Mouse (Mus musculus) heart, embryonic 14.5 days (tissue): ENCODE data around the gene Ccdc124. TPM values are rescaled to one million over a fixed set of nuclear protein-coding genes. Genes with fewer than 3 reads are reported as not detected.
A peak's percentile ranks its signal among the peaks of the same experiment; 100 is the strongest.

ENCODE experiments used
- ATAC-seq: fragments of 200-750 bp; cut with Nextera tagmentation; 2 replicates; pipeline ENCODE4 v1.8.0; 2017; ENCODE audit warnings: low read depth, moderate TSS enrichment; ENCODE audit not compliant: insufficient number of reproducible peaks, insufficient read depth, low FRiP score
- H3K27ac ChIP-seq, 2 experiments: fragments of 200-500 bp in 1 of 2; fragments of 300-500 bp in 1 of 2; sonication (generic) in 1 of 2; replicated peaks in 1 of 2; 2 replicates each; pipeline ENCODE4 v1.5.1; 2012 to 2014; ENCODE audit warnings: low read depth in 2 of 2, low read length in 2 of 2, control low read depth in 1 of 2, mild to moderate bottlenecking in 1 of 2, mixed read lengths in 1 of 2; ENCODE audit not compliant: control insufficient read depth in 1 of 2, insufficient read depth in 1 of 2
- H3K27me3 ChIP-seq: fragments of 300-500 bp; sonication (generic); 2 replicates; pipeline ENCODE4 v1.6.1; 2014; ENCODE audit warnings: mild to moderate bottlenecking, low read length, control low read depth; ENCODE audit not compliant: control insufficient read depth, insufficient read depth
- H3K36me3 ChIP-seq: fragments of 300-500 bp; sonication (generic); 2 replicates; pipeline ENCODE4 v1.6.1; 2014; ENCODE audit warnings: mild to moderate bottlenecking, control low read depth, low read length, mixed read lengths; ENCODE audit not compliant: control insufficient read depth, insufficient read depth
- H3K4me1 ChIP-seq, 2 experiments: fragments of 200-500 bp in 1 of 2; fragments of 300-500 bp in 1 of 2; sonication (generic) in 1 of 2; 2 replicates each; pipeline ENCODE4 v1.6.1; 2012 to 2014; ENCODE audit warnings: low read length in 2 of 2, control low read depth in 1 of 2, mixed read lengths in 1 of 2; ENCODE audit not compliant: control insufficient read depth in 2 of 2, insufficient read depth in 2 of 2
- H3K4me2 ChIP-seq: fragments of 300-500 bp; sonication (generic); 2 replicates; pipeline ENCODE4 v1.6.1; 2014; ENCODE audit warnings: mild to moderate bottlenecking, low read length
- H3K4me3 ChIP-seq, 2 experiments: fragments of 200-500 bp in 1 of 2; fragments of 300-500 bp in 1 of 2; sonication (generic) in 1 of 2; 2 replicates each; pipeline ENCODE4 v1.5.1; 2012 to 2014; ENCODE audit warnings: low read length in 2 of 2, mild to moderate bottlenecking in 2 of 2, control low read depth in 1 of 2, low read depth in 1 of 2, moderate library complexity in 1 of 2; ENCODE audit not compliant: control insufficient read depth in 1 of 2, insufficient read depth in 1 of 2
- H3K9ac ChIP-seq: fragments of 300-500 bp; sonication (generic); 2 replicates; pipeline ENCODE4 v1.6.1; 2014; ENCODE audit warnings: mild to moderate bottlenecking, low read length
- H3K9me3 ChIP-seq: fragments of 300-500 bp; sonication (generic); 2 replicates; pipeline ENCODE4 v1.6.1; 2016; ENCODE audit warnings: low read length, control low read depth; ENCODE audit not compliant: control insufficient read depth
- WGBS: fragments of 180-500 bp; shearing (Covaris S2); extraction: QIAGEN DNeasy Blood & Tissue Kit; methylation state at CpG from one replicate; pipeline ENCODE4 v1.1.7; 2014; 5-methylcytosine and 5-hydroxymethylcytosine counted together
- polyA plus RNA-seq: library from polyadenylated mRNA; unstranded; fragments of >200 nt; fragmentation: Nextera tagmentation; extraction: Ambion mirVana; gene quantifications from 2 replicates; pipeline ENCODE4 v1.2.1, GENCODE M21; 2014

Ccdc124 gene
- polyA plus RNA-seq, 1 experiment from 2014 or later = 78.5 TPM

DNA sequence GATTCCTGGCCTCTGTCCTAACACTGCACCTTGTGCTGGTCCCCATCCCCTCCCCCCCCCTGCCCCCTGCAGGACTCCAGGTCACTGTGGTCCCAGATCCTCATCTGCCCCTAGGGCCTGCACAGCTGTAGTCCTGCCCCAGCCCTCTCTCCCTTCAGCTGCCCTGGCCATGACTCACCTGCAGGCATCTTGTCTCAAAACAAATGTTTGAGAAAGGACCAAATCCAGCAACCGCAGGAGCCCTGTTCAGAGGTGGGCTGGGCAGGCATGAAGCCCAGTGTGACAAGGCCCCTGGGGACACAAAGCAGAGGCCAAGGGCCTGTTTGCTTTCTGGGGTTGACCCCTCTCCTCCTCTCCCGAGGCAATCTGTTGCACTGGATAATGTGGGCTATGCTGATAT, 4.4 kb upstream of the Ccdc124 start:
- Histone ChIP-seq H3K27me3 (no peaks in the 10 kb centered on the region), H3K9ac (no peak overlapping the region), H3K4me3 (no peak overlapping the region), H3K4me1 (peaks cover 10 to 13% of the 10 kb centered on the region in 2 experiments), H3K9me3 (no peaks in the 10 kb centered on the region), H3K4me2 (no peak overlapping the region), H3K36me3 (no peaks in the 10 kb centered on the region), H3K27ac (no peak overlapping the region)
- WGBS = 33% methylated on average over 2 of the region's 2 CpGs
- ATAC-seq = no peak

DNA sequence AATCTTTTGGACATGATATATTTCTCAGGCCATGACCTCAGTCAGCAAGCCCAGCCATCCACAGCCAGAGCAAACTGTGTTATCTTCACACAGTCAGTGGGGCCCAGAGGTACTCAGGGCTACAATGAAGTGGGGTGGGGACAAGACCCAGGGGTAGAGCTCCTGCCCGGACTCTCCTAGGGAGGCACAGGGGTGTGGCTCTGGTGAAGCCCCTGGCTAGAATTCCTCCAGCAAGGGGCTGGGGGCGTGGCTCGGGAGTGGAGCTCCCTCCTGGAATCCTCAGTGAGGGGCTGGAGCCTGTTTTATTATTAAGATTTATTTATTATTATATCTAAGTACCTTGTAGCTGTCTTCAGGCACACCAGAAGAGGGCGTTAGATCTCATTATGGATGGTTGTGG, 2.6 kb upstream of the Ccdc124 start:
- no peaks in the 10 kb centered on the region for H3K9me3 ChIP-seq
- H3K27ac ChIP-seq = no peak overlapping the region
- H3K27me3 ChIP-seq = no peaks in the 10 kb centered on the region
- H3K4me2 ChIP-seq = no peak overlapping the region
- H3K4me3 ChIP-seq = no peak overlapping the region
- peaks cover 13 to 15% of the 10 kb centered on the region in 2 experiments for H3K4me1 ChIP-seq
- 57% methylated on average over 4 of the region's 4 CpGs for WGBS
- H3K9ac ChIP-seq = no peak overlapping the region
- no peaks in the 10 kb centered on the region for H3K36me3 ChIP-seq
- no peak for ATAC-seq

DNA sequence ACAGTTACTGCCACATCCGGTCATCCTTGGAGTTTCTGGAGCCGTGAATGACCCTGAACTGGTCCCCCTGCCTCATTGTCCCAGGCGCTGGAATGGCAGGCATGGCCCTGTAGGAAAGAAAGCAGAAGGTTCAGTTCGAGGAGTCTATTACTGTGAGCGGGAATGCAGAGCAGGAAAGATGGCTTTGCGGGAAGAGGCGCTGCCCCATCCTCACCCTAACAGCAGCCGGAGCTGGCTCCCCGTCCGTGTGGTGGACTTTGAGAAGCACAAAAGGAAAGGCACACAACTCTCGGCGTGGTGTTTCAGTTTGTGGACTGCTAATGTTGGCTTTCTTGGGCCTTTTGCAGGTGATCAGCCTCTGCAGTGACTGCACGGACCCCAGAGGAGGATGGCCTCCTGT, 706 bp upstream of the Ccdc124 start:
- WGBS = 89% methylated on average over 13 of the region's 13 CpGs
- H3K4me2 ChIP-seq = no peak overlapping the region
- H3K9ac ChIP-seq = no peak overlapping the region

DNA sequence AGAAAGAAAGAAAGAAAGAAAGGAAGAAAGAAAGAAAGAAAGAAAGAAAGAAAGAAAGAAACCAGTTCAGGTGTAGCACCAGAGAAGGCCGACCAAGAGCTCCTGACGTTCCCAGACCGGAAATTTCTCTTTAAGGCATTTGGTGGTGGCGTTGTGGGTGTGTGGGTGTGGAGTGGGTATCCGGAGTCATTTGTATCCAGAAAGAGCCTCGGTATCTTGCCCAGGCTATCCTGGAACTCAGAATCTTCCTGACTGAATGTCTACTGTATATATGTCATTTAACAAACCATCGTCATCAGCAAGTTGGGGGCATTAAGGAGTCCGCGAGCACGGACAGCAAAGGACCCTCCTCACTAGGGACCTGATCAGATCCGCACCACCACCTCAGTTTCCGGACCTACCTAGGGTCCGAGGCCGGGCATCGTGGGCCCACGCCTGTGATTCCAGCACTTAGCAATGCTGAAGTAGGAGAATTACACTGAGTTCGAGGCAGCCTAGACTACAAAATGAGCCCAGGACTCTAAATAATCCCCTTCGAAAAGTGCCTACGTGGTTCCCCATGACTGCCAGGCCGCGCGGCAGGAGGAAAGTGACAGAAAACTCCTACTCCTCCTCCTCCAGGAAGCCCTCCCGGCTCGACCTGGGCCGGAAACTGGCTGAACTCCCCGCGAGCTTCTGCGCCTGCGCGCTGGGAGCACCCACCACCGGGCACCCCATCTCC, 932 bp downstream of the Ccdc124 start:
- peak overlapping the region; percentile 89 for H3K4me2 ChIP-seq
- WGBS = 4% methylated on average over 31 of the region's 31 CpGs

More for the DNA sequence above, 706 bp upstream of the Ccdc124 start:
- Histone ChIP-seq H3K9me3 (no peaks in the 10 kb centered on the region), H3K27ac (no peak overlapping the region), H3K27me3 (no peaks in the 10 kb centered on the region), H3K36me3 (no peaks in the 10 kb centered on the region), H3K4me3 (no peak overlapping the region), H3K4me1 (peaks cover 7 to 10% of the 10 kb centered on the region in 2 experiments)
- no peak for ATAC-seq

DNA sequence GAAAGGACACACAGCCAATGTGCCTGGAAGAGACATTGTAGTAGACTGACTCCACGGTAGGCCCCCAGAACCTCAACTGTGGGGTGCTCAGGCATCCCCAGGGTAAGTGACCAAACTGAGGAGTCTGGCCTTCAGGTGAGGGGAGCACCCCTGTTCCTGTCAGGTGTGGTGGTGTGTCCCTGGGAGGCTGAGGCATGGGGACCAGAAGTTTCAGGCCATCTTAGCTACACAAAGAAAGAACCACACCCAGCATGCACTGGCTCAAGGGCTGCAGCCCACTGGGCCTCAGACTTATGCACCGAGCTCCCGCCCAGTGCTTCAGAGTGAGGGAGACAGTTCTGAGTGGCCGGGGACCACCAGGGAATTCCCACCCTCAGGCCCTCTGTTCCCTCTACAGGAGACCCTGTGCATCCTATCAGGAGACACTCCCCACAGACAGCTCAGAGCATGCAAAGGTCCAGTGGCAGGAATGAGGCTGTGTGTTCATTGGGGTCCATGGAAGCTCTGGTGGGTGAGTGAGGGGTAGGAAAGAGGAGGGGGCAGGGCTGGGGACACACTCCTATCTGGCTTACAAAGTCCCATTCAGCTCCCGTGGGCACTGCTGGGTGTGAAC, 2.4 kb downstream of the Ccdc124 start:
- no peaks in the 10 kb centered on the region for H3K27me3 ChIP-seq
- H3K9ac ChIP-seq = no peak overlapping the region
- H3K36me3 ChIP-seq = peaks cover 10% of the 10 kb centered on the region
- peaks cover 7 to 13% of the 10 kb centered on the region in 2 experiments for H3K4me1 ChIP-seq
- H3K27ac ChIP-seq = peak overlapping the region in 1 of 2 experiments; percentile 27; a peak in 2 of 4 replicates
- H3K4me3 ChIP-seq = no peak overlapping the region
- H3K9me3 ChIP-seq = no peaks in the 10 kb centered on the region
- no peak overlapping the region for H3K4me2 ChIP-seq
- no peak for ATAC-seq
- 78% methylated on average over 5 of the region's 5 CpGs for WGBS

More for the DNA sequence above, 932 bp downstream of the Ccdc124 start:
- Histone ChIP-seq H3K9ac (peak overlapping the region; percentile 87), H3K27ac (peak overlapping the region; percentile 10 to 62; a peak in 3 of 4 replicates), H3K36me3 (peaks cover 8% of the 10 kb centered on the region), H3K4me3 (peak overlapping the region; percentile 80 to 86), H3K4me1 (peaks cover 7 to 13% of the 10 kb centered on the region in 2 experiments), H3K9me3 (no peaks in the 10 kb centered on the region), H3K27me3 (no peaks in the 10 kb centered on the region)
- ATAC-seq = no peak

DNA sequence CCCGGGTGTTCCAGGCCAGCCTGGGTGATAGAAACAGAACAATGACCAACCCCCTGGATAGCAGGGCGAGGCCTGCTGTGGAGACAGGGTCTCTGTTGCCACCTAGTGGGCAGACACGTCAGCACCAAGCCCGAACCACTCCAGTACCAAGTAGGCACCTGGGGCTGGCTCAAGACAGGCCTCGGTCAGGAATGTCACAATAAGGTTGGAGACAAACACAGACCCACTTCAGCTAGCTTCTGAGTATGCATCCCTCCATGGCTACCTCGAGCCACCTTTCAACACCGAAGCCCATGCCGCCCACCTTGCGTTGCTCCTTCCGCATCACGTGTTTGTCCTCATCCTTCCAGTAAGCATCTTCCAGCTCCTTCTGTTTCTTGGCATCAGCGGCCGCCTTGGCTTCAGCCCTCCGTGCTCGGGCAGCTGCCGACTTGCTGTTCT, 4.1 kb downstream of the Ccdc124 start:
- no peak for ATAC-seq
- Histone ChIP-seq H3K4me2 (no peak overlapping the region), H3K4me1 (peaks cover 16 to 20% of the 10 kb centered on the region in 2 experiments), H3K27me3 (no peaks in the 10 kb centered on the region), H3K27ac (no peak overlapping the region), H3K36me3 (peaks cover 10% of the 10 kb centered on the region), H3K4me3 (no peak overlapping the region), H3K9me3 (no peaks in the 10 kb centered on the region), H3K9ac (no peak overlapping the region)
- 45% methylated on average over 16 of the region's 16 CpGs for WGBS

DNA sequence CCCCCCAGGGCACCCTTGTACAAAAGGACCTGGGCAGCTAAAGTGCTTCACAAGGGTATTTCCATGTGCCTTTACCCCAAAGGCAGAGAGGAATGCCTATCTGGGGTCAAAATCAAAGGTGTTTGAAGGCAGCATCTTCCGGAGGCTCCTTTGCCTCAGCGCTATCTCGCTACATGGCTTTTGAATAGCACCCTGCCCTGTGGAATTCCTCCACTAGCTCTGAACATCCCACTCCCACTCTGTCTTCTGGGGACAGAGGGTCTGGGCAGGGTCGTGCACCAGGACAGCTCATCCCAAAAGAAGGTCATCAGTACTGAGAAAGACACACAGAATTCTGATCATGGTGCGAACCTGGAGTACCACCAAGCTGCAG, 4.5 kb downstream of the Ccdc124 start:
- Histone ChIP-seq H3K4me1 (peaks cover 19 to 25% of the 10 kb centered on the region in 2 experiments), H3K4me3 (no peak overlapping the region), H3K27ac (no peak overlapping the region)

More for the DNA sequence above, 4.5 kb downstream of the Ccdc124 start:
- ATAC-seq = no peak
- Histone ChIP-seq H3K36me3 (peaks cover 10% of the 10 kb centered on the region), H3K9ac (no peak overlapping the region), H3K27me3 (peaks cover 4% of the 10 kb centered on the region; the same call in 1 of the 2 replicates), H3K9me3 (no peaks in the 10 kb centered on the region), H3K4me2 (no peak overlapping the region)
- 44% methylated on average over 5 of the region's 5 CpGs for WGBS
